Mouse (Mus musculus) kidney, embryonic 16.5 days (tissue): ENCODE measurements around the gene Ceacam10. TPM values are rescaled to one million over a fixed set of nuclear protein-coding genes. Genes with fewer than 3 reads are reported as not detected.

ENCODE experiments used
- ATAC-seq: fragments of 200-750 bp; cut with Nextera tagmentation; 2 replicates; pipeline ENCODE4 v1.8.0; 2017; ENCODE audit warnings: moderate TSS enrichment; ENCODE audit not compliant: low FRiP score, low TSS enrichment
- H3K27ac ChIP-seq: fragments of 300-500 bp; sonication (generic); 2 replicates; pipeline ENCODE4 v1.5.1; 2014; ENCODE audit warnings: low read length
- H3K27me3 ChIP-seq: fragments of 300-500 bp; sonication (generic); 2 replicates; pipeline ENCODE4 v1.6.1; 2014; ENCODE audit warnings: low read length, control low read depth, mixed read lengths; ENCODE audit not compliant: insufficient read depth
- H3K36me3 ChIP-seq: fragments of 300-500 bp; sonication (generic); 2 replicates; pipeline ENCODE4 v1.6.1; 2014; ENCODE audit warnings: low read length, control low read depth, mixed read lengths; ENCODE audit not compliant: insufficient read depth
- H3K4me1 ChIP-seq: fragments of 300-500 bp; sonication (generic); 2 replicates; pipeline ENCODE4 v1.6.1; 2014; ENCODE audit warnings: low read length, control low read depth, mixed read lengths; ENCODE audit not compliant: insufficient read depth
- H3K4me2 ChIP-seq: fragments of 300-500 bp; sonication (generic); replicated peaks from 2 replicates; pipeline ENCODE4 v1.6.1; 2014; ENCODE audit warnings: low read depth, low read length
- H3K4me3 ChIP-seq: fragments of 300-500 bp; sonication (generic); 2 replicates; pipeline ENCODE4 v1.5.1; 2014; ENCODE audit warnings: mild to moderate bottlenecking, low read length
- H3K9ac ChIP-seq: fragments of 300-500 bp; sonication (generic); replicated peaks from 2 replicates; pipeline ENCODE4 v1.6.1; 2014; ENCODE audit warnings: low read length
- H3K9me3 ChIP-seq: fragments of 300-500 bp; sonication (generic); 2 replicates; pipeline ENCODE4 v1.6.1; 2016; ENCODE audit warnings: low read length, control low read depth
- WGBS: fragments of 180-500 bp; shearing (Covaris S2); extraction: QIAGEN DNeasy Blood & Tissue Kit; methylation state at CpG from one replicate; pipeline ENCODE4 v1.1.7; 2014; 5-methylcytosine and 5-hydroxymethylcytosine counted together
- polyA plus RNA-seq: library from polyadenylated mRNA; unstranded; fragments of >200 nt; fragmentation: Nextera tagmentation; extraction: Ambion mirVana; gene quantifications from 2 replicates; pipeline ENCODE4 v1.2.1, GENCODE M21; 2015

The Ceacam10 gene
- polyA plus RNA-seq, 1 experiment from 2014 or later, result 0.44 TPM

GRCm38 (mm10) chr7:24773942-24774535 lies 3.0 kb upstream of the Ceacam10 start:
- ATAC-seq, result no peak
- H3K36me3 ChIP-seq, result no peaks in the 10 kb centered on the region
- H3K9me3 ChIP-seq, result no peaks in the 10 kb centered on the region
- H3K4me2 ChIP-seq, result no peak overlapping the region
- H3K9ac ChIP-seq, result no peak overlapping the region
- 44% methylated on average over 3 of the region's 3 CpGs for WGBS
- no peaks in the 10 kb centered on the region for H3K27me3 ChIP-seq
- H3K4me3 ChIP-seq, result no peak overlapping the region
- no peaks in the 10 kb centered on the region for H3K4me1 ChIP-seq
- no peak overlapping the region for H3K27ac ChIP-seq

GRCm38 (mm10) chr7:24776145-24776544 lies 861 bp upstream of the Ceacam10 start:
- H3K36me3 ChIP-seq, result no peaks in the 10 kb centered on the region
- H3K4me1 ChIP-seq, result no peaks in the 10 kb centered on the region
- no peak overlapping the region for H3K9ac ChIP-seq
- H3K27ac ChIP-seq, result no peak overlapping the region
- no peaks in the 10 kb centered on the region for H3K27me3 ChIP-seq
- H3K9me3 ChIP-seq, result no peaks in the 10 kb centered on the region
- no peak for ATAC-seq
- H3K4me2 ChIP-seq, result no peak overlapping the region
- H3K4me3 ChIP-seq, result no peak overlapping the region
- 83% methylated on average over 2 of the region's 2 CpGs for WGBS

GRCm38 (mm10) chr7:24797918-24798317 lies 20.9 kb downstream of the Ceacam10 start:
- Histone ChIP-seq H3K4me3 (no peak overlapping the region), H3K4me1 (no peaks in the 10 kb centered on the region), H3K9ac (no peak overlapping the region), H3K36me3 (no peaks in the 10 kb centered on the region), H3K27me3 (no peaks in the 10 kb centered on the region), H3K27ac (no peak overlapping the region), H3K9me3 (peaks cover 10% of the 10 kb centered on the region), H3K4me2 (no peak overlapping the region)
- no peak for ATAC-seq
- 90% methylated on average over 1 of the region's 1 CpGs for WGBS

- no peak for ATAC-seq
- Histone ChIP-seq H3K4me3 (no peak overlapping the region), H3K9ac (no peak overlapping the region), H3K27me3 (no peaks in the 10 kb centered on the region), H3K4me2 (no peak overlapping the region), H3K27ac (no peak overlapping the region), H3K36me3 (no peaks in the 10 kb centered on the region), H3K4me1 (no peaks in the 10 kb centered on the region), H3K9me3 (no peaks in the 10 kb centered on the region)
- WGBS, result 60% methylated on average over 7 of the region's 7 CpGs
These were observed 25.3 kb downstream of the Ceacam10 start for GRCm38 (mm10) chr7:24802149-24802767.

GRCm38 (mm10) chr7:24804826-24805225 lies 27.8 kb downstream of the Ceacam10 start:
- Histone ChIP-seq H3K9ac (no peak overlapping the region), H3K27me3 (no peaks in the 10 kb centered on the region), H3K4me1 (no peaks in the 10 kb centered on the region), H3K27ac (no peak overlapping the region), H3K36me3 (no peaks in the 10 kb centered on the region), H3K9me3 (no peaks in the 10 kb centered on the region), H3K4me2 (no peak overlapping the region), H3K4me3 (no peak overlapping the region)
- no peak for ATAC-seq
- 58% methylated on average over 6 of the region's 6 CpGs for WGBS

- no peaks in the 10 kb centered on the region for H3K36me3 ChIP-seq
- no peaks in the 10 kb centered on the region for H3K4me1 ChIP-seq
- WGBS, result 29% methylated on average over 2 of the region's 2 CpGs
These were observed 32.0 kb downstream of the Ceacam10 start for GRCm38 (mm10) chr7:24809041-24809440.

GRCm38 (mm10) chr7:24817502-24817901 lies 40.5 kb downstream of the Ceacam10 start:
- WGBS, result 0% methylated on average over 3 of the region's 3 CpGs
- no peak for ATAC-seq
- H3K4me3 ChIP-seq, result no peak overlapping the region

More at GRCm38 (mm10) chr7:24809041-24809440, 32.0 kb downstream of the Ceacam10 start:
- no peak overlapping the region for H3K9ac ChIP-seq
- no peaks in the 10 kb centered on the region for H3K27me3 ChIP-seq
- no peak overlapping the region for H3K4me3 ChIP-seq
- H3K27ac ChIP-seq, result no peak overlapping the region
- H3K4me2 ChIP-seq, result no peak overlapping the region
- ATAC-seq, result no peak
- no peaks in the 10 kb centered on the region for H3K9me3 ChIP-seq

GRCm38 (mm10) chr7:24824452-24824851 lies 47.4 kb downstream of the Ceacam10 start:
- ATAC-seq, result no peak
- H3K27ac ChIP-seq, result no peak overlapping the region
- WGBS, result 55% methylated on average over 7 of the region's 7 CpGs
- H3K9ac ChIP-seq, result no peak overlapping the region
- no peak overlapping the region for H3K4me3 ChIP-seq
- no peak overlapping the region for H3K4me2 ChIP-seq
- no peaks in the 10 kb centered on the region for H3K27me3 ChIP-seq
- H3K36me3 ChIP-seq, result no peaks in the 10 kb centered on the region
- no peaks in the 10 kb centered on the region for H3K4me1 ChIP-seq
- no peaks in the 10 kb centered on the region for H3K9me3 ChIP-seq

More at GRCm38 (mm10) chr7:24817502-24817901, 40.5 kb downstream of the Ceacam10 start:
- no peak overlapping the region for H3K27ac ChIP-seq
- no peaks in the 10 kb centered on the region for H3K36me3 ChIP-seq
- no peaks in the 10 kb centered on the region for H3K4me1 ChIP-seq
- no peak overlapping the region for H3K9ac ChIP-seq
- no peak overlapping the region for H3K4me2 ChIP-seq
- H3K9me3 ChIP-seq, result no peaks in the 10 kb centered on the region; the same call in 1 of the 2 replicates
- no peaks in the 10 kb centered on the region for H3K27me3 ChIP-seq

GRCm38 (mm10) chr7:24827181-24827580 lies 50.2 kb downstream of the Ceacam10 start:
- Histone ChIP-seq H3K4me1 (no peaks in the 10 kb centered on the region), H3K9me3 (no peaks in the 10 kb centered on the region), H3K27me3 (no peaks in the 10 kb centered on the region), H3K36me3 (no peaks in the 10 kb centered on the region), H3K9ac (no peak overlapping the region), H3K4me2 (no peak overlapping the region), H3K27ac (no peak overlapping the region), H3K4me3 (no peak overlapping the region)
- WGBS, result 94% methylated on average over 4 of the region's 4 CpGs
- no peak for ATAC-seq
